Mouse (Mus musculus) CH12.LX (cell line): Measurements from ENCODE around the gene Barx2. TPM values are rescaled to one million over a fixed set of nuclear protein-coding genes. Genes with fewer than 3 reads are reported as not detected.
A peak's percentile ranks its signal among the peaks of the same experiment; 100 is the strongest.

Experiments
- DNase-seq: peaks from one replicate; pipeline ENCODE4 v3.0.0-alpha.2; 2013; ENCODE audit errors: extremely low read depth
- H3K27ac ChIP-seq: 2 replicates; pipeline ENCODE4 v1.5.1; 2012; ENCODE audit warnings: low read depth, mild to moderate bottlenecking, control low read depth, moderate library complexity; ENCODE audit not compliant: insufficient read depth
- H3K27me3 ChIP-seq: replicated peaks from 2 replicates; pipeline ENCODE3; 2012; ENCODE audit warnings: inconsistent platforms
- H3K36me3 ChIP-seq, 2 experiments: replicated peaks in 1 of 2; 2 replicates each; pipeline versions ENCODE3 to v1.6.1; 2012; ENCODE audit warnings: inconsistent platforms in 1 of 2, low read length in 1 of 2, mild to moderate bottlenecking in 1 of 2, mixed read lengths in 1 of 2, moderate library complexity in 1 of 2; ENCODE audit not compliant: control insufficient read depth in 1 of 2, insufficient read depth in 1 of 2
- H3K4me1 ChIP-seq, 2 experiments: 2 replicates each; pipeline ENCODE4 v1.6.1; 2012; ENCODE audit warnings: inconsistent platforms in 1 of 2, moderate library complexity in 1 of 2; ENCODE audit not compliant: insufficient read depth in 2 of 2, control insufficient read depth in 1 of 2
- H3K4me2 ChIP-seq: 2 replicates; pipeline ENCODE4 v1.6.1; 2012; ENCODE audit warnings: low read depth, mild to moderate bottlenecking, control low read depth; ENCODE audit not compliant: poor library complexity, insufficient read depth, severe bottlenecking
- H3K4me3 ChIP-seq, 3 experiments: fragments of 150-350 bp in 1 of 3; sonication (generic) in 1 of 3; replicated peaks in 1 of 3; 2 replicates each; pipeline versions ENCODE3 to v1.5.1; 2011 to 2012; ENCODE audit warnings: low read depth in 2 of 3, low read length in 2 of 3, mild to moderate bottlenecking in 2 of 3, moderate library complexity in 2 of 3, control low read depth in 1 of 3, improper control_type of control experiment in 1 of 3, inconsistent platforms in 1 of 3, mixed read lengths in 1 of 3; ENCODE audit not compliant: poor library complexity in 1 of 3
- H3K79me2 ChIP-seq: replicated peaks from 2 replicates; pipeline ENCODE4 v1.6.1; 2012; ENCODE audit warnings: mild to moderate bottlenecking, moderate library complexity; ENCODE audit not compliant: control insufficient read depth, poor library complexity, insufficient read depth, severe bottlenecking; ENCODE audit errors: extremely low read depth
- H3K9ac ChIP-seq: 2 replicates; pipeline ENCODE4 v1.6.1; 2012; ENCODE audit warnings: low read depth, mild to moderate bottlenecking, control low read depth, moderate library complexity; ENCODE audit not compliant: insufficient read depth
- H3K9me3 ChIP-seq: replicated peaks from 2 replicates; pipeline ENCODE3; 2012; ENCODE audit warnings: low read length, inconsistent platforms, mixed read lengths
- BHLHE40 ChIP-seq: IDR thresholded peaks from 2 replicates; pipeline ENCODE4 v1.6.1; 2011; ENCODE audit warnings: mild to moderate bottlenecking, low read depth, low read length, improper control_type of control experiment
- CHD2 ChIP-seq: IDR thresholded peaks from 2 replicates; pipeline ENCODE4 v1.6.1; 2011; ENCODE audit warnings: low read length, improper control_type of control experiment
- CTCF ChIP-seq, 2 experiments: IDR thresholded peaks in 1 of 2; conservative IDR thresholded peaks in 1 of 2; 2 replicates each; pipeline ENCODE4 v1.5.1; 2011 to 2012; ENCODE audit warnings: low read depth in 2 of 2, low read length in 2 of 2, improper control_type of control experiment in 1 of 2, inconsistent platforms in 1 of 2, mild to moderate bottlenecking in 1 of 2, moderate library complexity in 1 of 2
- ELF1 ChIP-seq: IDR thresholded peaks from 2 replicates; pipeline ENCODE4 v1.6.1; 2014; ENCODE audit warnings: low read depth, mild to moderate bottlenecking, inconsistent platforms, low read length, improper control_type of control experiment
- EP300 ChIP-seq: IDR thresholded peaks from 2 replicates; pipeline ENCODE4 v1.6.1; 2011; ENCODE audit warnings: low read length, improper control_type of control experiment
- ETS1 ChIP-seq: conservative IDR thresholded peaks from 2 replicates; pipeline ENCODE4 v1.6.1; 2012; ENCODE audit warnings: low read depth, mild to moderate bottlenecking, inconsistent platforms, low read length, improper control_type of control experiment, moderate library complexity
- HCFC1 ChIP-seq: IDR thresholded peaks from 2 replicates; pipeline ENCODE4 v1.6.1; 2012; ENCODE audit warnings: low read depth, mild to moderate bottlenecking, inconsistent platforms, low read length, improper control_type of control experiment
- IRF4 ChIP-seq: IDR thresholded peaks from 2 replicates; pipeline ENCODE4 v1.6.1; 2014; ENCODE audit warnings: low read depth, mild to moderate bottlenecking, inconsistent platforms, low read length, improper control_type of control experiment
- KAT2A ChIP-seq: IDR thresholded peaks from 2 replicates; pipeline ENCODE4 v1.6.1; 2012; ENCODE audit warnings: low read length, improper control_type of control experiment, inconsistent platforms; ENCODE audit not compliant: insufficient replicate concordance
- MAX ChIP-seq: IDR thresholded peaks from 2 replicates; pipeline ENCODE4 v1.6.1; 2011; ENCODE audit warnings: low read length, improper control_type of control experiment
- MAZ ChIP-seq: IDR thresholded peaks from 2 replicates; pipeline ENCODE4 v1.6.1; 2012; ENCODE audit warnings: low read depth, mild to moderate bottlenecking, inconsistent platforms, low read length, improper control_type of control experiment, moderate library complexity
- MEF2A ChIP-seq: IDR thresholded peaks from 2 replicates; pipeline ENCODE4 v1.6.1; 2014; ENCODE audit warnings: low read depth, mild to moderate bottlenecking, inconsistent platforms, low read length, improper control_type of control experiment, borderline replicate concordance
- MXI1 ChIP-seq: IDR thresholded peaks from 2 replicates; pipeline ENCODE4 v1.6.1; 2011; ENCODE audit warnings: mild to moderate bottlenecking, low read depth, low read length, improper control_type of control experiment
- MYC ChIP-seq: IDR thresholded peaks from 2 replicates; pipeline ENCODE4 v1.6.1; 2011; ENCODE audit warnings: low read depth, mild to moderate bottlenecking, improper control_type of control experiment, low read length
- NELFE ChIP-seq: IDR thresholded peaks from 2 replicates; pipeline ENCODE4 v1.6.1; 2011; ENCODE audit warnings: low read depth, low read length, improper control_type of control experiment
- NRF1 ChIP-seq: IDR thresholded peaks from 2 replicates; pipeline ENCODE4 v1.6.1; 2014; ENCODE audit warnings: low read depth, mild to moderate bottlenecking, inconsistent platforms, low read length, improper control_type of control experiment, moderate library complexity
- POLR2A ChIP-seq: IDR thresholded peaks from 2 replicates; pipeline ENCODE4 v1.6.1; 2011; ENCODE audit warnings: low read depth, mild to moderate bottlenecking, improper control_type of control experiment, low read length
- RAD21 ChIP-seq: IDR thresholded peaks from 2 replicates; pipeline ENCODE4 v1.6.1; 2011; ENCODE audit warnings: low read depth, mild to moderate bottlenecking, low read length, improper control_type of control experiment, moderate library complexity
- SMC3 ChIP-seq: IDR thresholded peaks from 2 replicates; pipeline ENCODE4 v1.6.1; 2011; ENCODE audit warnings: low read depth, low read length, improper control_type of control experiment
- TBP ChIP-seq: conservative IDR thresholded peaks from 2 replicates; pipeline ENCODE4 v1.6.1; 2011; ENCODE audit warnings: low read depth, low read length, improper control_type of control experiment
- UBTF ChIP-seq: IDR thresholded peaks from 2 replicates; pipeline ENCODE4 v1.6.1; 2012; ENCODE audit warnings: low read depth, mild to moderate bottlenecking, inconsistent platforms, low read length, improper control_type of control experiment, moderate library complexity
- ZC3H11A ChIP-seq: IDR thresholded peaks from 2 replicates; pipeline ENCODE4 v1.6.1; 2012; ENCODE audit warnings: low read depth, mild to moderate bottlenecking, inconsistent platforms, low read length, improper control_type of control experiment
- ZKSCAN1 ChIP-seq: IDR thresholded peaks from 2 replicates; pipeline ENCODE4 v1.6.1; 2012; ENCODE audit warnings: low read depth, inconsistent platforms, low read length, improper control_type of control experiment, borderline replicate concordance
- ZMIZ1 ChIP-seq: IDR thresholded peaks from 2 replicates; pipeline ENCODE4 v1.6.1; 2012; ENCODE audit warnings: low read depth, mild to moderate bottlenecking, inconsistent platforms, low read length, improper control_type of control experiment
- dilution Hi-C: fragments of 300-500 bp; cut with MboI; formaldehyde crosslinking; loops from 2 replicates; pipeline ENCODE4 v1.14.3; 2020; ENCODE audit warnings: low sequenced_read_pairs; ENCODE audit not compliant: extremely low pct_unique_long_range_greater_than_20kb, extremely low pct_ligation_motif_present
- in situ Hi-C: fragments of 300-500 bp; cut with MboI; formaldehyde crosslinking; loops from 3 replicates; pipeline ENCODE4 v1.14.3; 2019; ENCODE audit warnings: low sequenced_read_pairs, low pct_ligation_motif_present, low pct_unique_long_range_greater_than_20kb, mixed read lengths
- polyA plus RNA-seq: library from polyadenylated mRNA; unstranded; fragments of >175 nt; gene quantifications from 2 replicates; pipeline ENCODE4 v1.2.1, GENCODE M21; 2012; ENCODE audit warnings: low read depth; ENCODE audit not compliant: insufficient read length
- total RNA-seq, 2 experiments: library from RNA; depleted of rRNA; stranded (reverse); fragments of 300-350 nt in 1 of 2; fragments of >200 nt in 1 of 2; gene quantifications; 2 replicates each; pipeline ENCODE4 v1.2.3; 2012 to 2014

Gene Barx2
- total and polyA plus RNA-seq, 3 experiments, result not detected

- in situ Hi-C loops, result no loop called here
- TF ChIP-seq MAX (no peak), EP300 (no peak), ELF1 (no peak), UBTF (no peak), MAZ (no peak), ZC3H11A (no peak), MEF2A (no peak), POLR2A (no peak), ZKSCAN1 (no peak)
- TF ChIP-seq, all 38 proteins: peak for 0
- Histone ChIP-seq H3K4me3 (no peak overlapping the region), H3K9me3 (no peaks in the 10 kb centered on the region), H3K27me3 (no peaks in the 10 kb centered on the region), H3K27ac (no peak overlapping the region), H3K36me3 (no peaks in the 10 kb centered on the region), H3K79me2 (no peaks in the 10 kb centered on the region), H3K4me1 (peaks cover 0 to 10% of the 10 kb centered on the region in 2 experiments; a peak in 2 of 4 replicates), H3K9ac (no peak overlapping the region), H3K4me2 (no peak overlapping the region)
- peak; percentile 40 for DNase-seq
- dilution Hi-C loops, result no loop called here
Observed at GRCm38 (mm10) chr9:31931691-31932090, 18.4 kb upstream of the Barx2 start.

- Histone ChIP-seq H3K79me2 (no peaks in the 10 kb centered on the region), H3K27me3 (no peaks in the 10 kb centered on the region), H3K4me2 (no peak overlapping the region), H3K4me3 (no peak overlapping the region), H3K4me1 (peaks cover 2 to 13% of the 10 kb centered on the region in 2 experiments), H3K9me3 (no peaks in the 10 kb centered on the region), H3K36me3 (no peaks in the 10 kb centered on the region), H3K9ac (no peak overlapping the region), H3K27ac (no peak overlapping the region)
- in situ Hi-C loops (no loop called here), dilution Hi-C loops (no loop called here)
- DNase-seq, result no peak
- no peak for TF ChIP-seq TBP
- no peak for TF ChIP-seq RAD21
- no peak for TF ChIP-seq BHLHE40
- TF ChIP-seq ZMIZ1, result no peak
- no peak for TF ChIP-seq SMC3
- TF ChIP-seq MAX, result no peak
- TF ChIP-seq KAT2A, result no peak
- TF ChIP-seq CTCF (conservative IDR thresholded peaks at IDR 0.05 in 1 of 2, IDR thresholded peaks at IDR 0.05 in 1 of 2; ENCODE audit: low read depth in 2 of 2, low read length in 2 of 2), result no peak
- TF ChIP-seq MEF2A, result no peak
- TF ChIP-seq ETS1, result no peak
- no peak for TF ChIP-seq MYC
- no peak for TF ChIP-seq HCFC1
- no peak for TF ChIP-seq CHD2
- TF ChIP-seq MXI1, result no peak
- TF ChIP-seq NRF1, result no peak
- no peak for TF ChIP-seq ZKSCAN1
- TF ChIP-seq EP300, result no peak
- no peak for TF ChIP-seq IRF4
- TF ChIP-seq UBTF, result no peak
- no peak for TF ChIP-seq NELFE
Observed at GRCm38 (mm10) chr9:31931255-31931654, 18.0 kb upstream of the Barx2 start.
